Mouse (Mus musculus): ENCODE results near the gene Hras. TPM values are rescaled to one million over a fixed set of nuclear protein-coding genes. Genes with fewer than 3 reads are reported as not detected.

Hras gene
- polyA plus RNA-seq, 1 experiment, result 29.0 TPM

GRCm38 (mm10) chr7:141214310-141214709 is 20.5 kb upstream of the Hras start:
- H3K36me3 ChIP-seq (ENCODE audit: control insufficient read depth, insufficient read depth, low read length), result no peaks in the 10 kb centered on the region
- H3K4me1 ChIP-seq (ENCODE audit: control insufficient read depth, insufficient read depth, insufficient read length), result peaks cover 12% of the 10 kb centered on the region
- no peak overlapping the region for H3K27ac ChIP-seq (ENCODE audit: insufficient read depth, low read length)
- no peak overlapping the region for H3K4me3 ChIP-seq (ENCODE audit: extremely low read depth, insufficient read depth, insufficient read length)
- no peak for TF ChIP-seq POLR2A (IDR thresholded peaks at IDR 0.05; ENCODE audit: low read depth, low read length)
- no peak for TF ChIP-seq CTCF (IDR thresholded peaks at IDR 0.05; ENCODE audit: extremely low read depth, insufficient read depth, insufficient read length, insufficient replicate concordance)
- no peak for DNase-seq (ENCODE audit: low read depth in 1 of 2, low spot score in 2 of 2)
- WGBS, result 89% methylated on average over 3 of the region's 3 CpGs
- no peaks in the 10 kb centered on the region; the same call in 1 of the 2 replicates for H3K27me3 ChIP-seq (ENCODE audit: control insufficient read depth, insufficient read depth, low read length)

GRCm38 (mm10) chr7:141213605-141214235 is 19.9 kb upstream of the Hras start, which contains the start of gene Lmntd2:
Gene Lmntd2 (minus strand): TSS chr7:141214080.
- TF ChIP-seq POLR2A (IDR thresholded peaks at IDR 0.05; ENCODE audit: low read depth, low read length) (no peak), CTCF (IDR thresholded peaks at IDR 0.05; ENCODE audit: extremely low read depth, insufficient read depth, insufficient read length, insufficient replicate concordance) (no peak)
- no peak within 1 kb of the TSS for H3K27ac ChIP-seq (ENCODE audit: insufficient read depth, low read length)
- 96% methylated on average over 11 of the region's 11 CpGs for WGBS
- no peak within 1 kb of the TSS for H3K4me3 ChIP-seq (ENCODE audit: extremely low read depth, insufficient read depth, insufficient read length)
- H3K27me3 ChIP-seq (ENCODE audit: control insufficient read depth, insufficient read depth, low read length), result no peaks in the 10 kb centered on the region; the same call in 1 of the 2 replicates
- DNase-seq (ENCODE audit: low read depth in 1 of 2, low spot score in 2 of 2), result no peak
- peaks cover 12% of the 10 kb centered on the region for H3K4me1 ChIP-seq (ENCODE audit: control insufficient read depth, insufficient read depth, insufficient read length)
- no peaks in the 10 kb centered on the region for H3K36me3 ChIP-seq (ENCODE audit: control insufficient read depth, insufficient read depth, low read length)

GRCm38 (mm10) chr7:141213133-141213532 is 19.3 kb upstream of the Hras start:
- no peak overlapping the region for H3K27ac ChIP-seq (ENCODE audit: insufficient read depth, low read length)
- WGBS, result 94% methylated on average over 3 of the region's 3 CpGs

GRCm38 (mm10) chr7:141210606-141211131 is 16.9 kb upstream of the Hras start:
- TF ChIP-seq CTCF (IDR thresholded peaks at IDR 0.05; ENCODE audit: extremely low read depth, insufficient read depth, insufficient read length, insufficient replicate concordance) (no peak), POLR2A (IDR thresholded peaks at IDR 0.05; ENCODE audit: low read depth, low read length) (no peak)
- Histone ChIP-seq H3K36me3 (ENCODE audit: control insufficient read depth, insufficient read depth, low read length) (no peaks in the 10 kb centered on the region), H3K4me1 (ENCODE audit: control insufficient read depth, insufficient read depth, insufficient read length) (peaks cover 5% of the 10 kb centered on the region; the same call in 1 of the 2 replicates), H3K27me3 (ENCODE audit: control insufficient read depth, insufficient read depth, low read length) (no peaks in the 10 kb centered on the region; the same call in 1 of the 2 replicates), H3K4me3 (ENCODE audit: extremely low read depth, insufficient read depth, insufficient read length) (no peak overlapping the region), H3K27ac (ENCODE audit: insufficient read depth, low read length) (no peak overlapping the region)
- no peak for DNase-seq (ENCODE audit: low read depth in 1 of 2, low spot score in 2 of 2)
- WGBS, result 92% methylated on average over 14 of the region's 14 CpGs

More at GRCm38 (mm10) chr7:141213133-141213532, 19.3 kb upstream of the Hras start:
- TF ChIP-seq POLR2A (IDR thresholded peaks at IDR 0.05; ENCODE audit: low read depth, low read length), result no peak
- no peak for TF ChIP-seq CTCF (IDR thresholded peaks at IDR 0.05; ENCODE audit: extremely low read depth, insufficient read depth, insufficient read length, insufficient replicate concordance)
- DNase-seq (ENCODE audit: low read depth in 1 of 2, low spot score in 2 of 2), result no peak
- no peak overlapping the region for H3K4me3 ChIP-seq (ENCODE audit: extremely low read depth, insufficient read depth, insufficient read length)
- no peaks in the 10 kb centered on the region; the same call in 1 of the 2 replicates for H3K27me3 ChIP-seq (ENCODE audit: control insufficient read depth, insufficient read depth, low read length)
- peaks cover 12% of the 10 kb centered on the region for H3K4me1 ChIP-seq (ENCODE audit: control insufficient read depth, insufficient read depth, insufficient read length)
- no peaks in the 10 kb centered on the region for H3K36me3 ChIP-seq (ENCODE audit: control insufficient read depth, insufficient read depth, low read length)

- TF ChIP-seq CTCF (IDR thresholded peaks at IDR 0.05; ENCODE audit: extremely low read depth, insufficient read depth, insufficient read length, insufficient replicate concordance) (no peak), POLR2A (IDR thresholded peaks at IDR 0.05; ENCODE audit: low read depth, low read length) (no peak)
- H3K4me3 ChIP-seq (ENCODE audit: extremely low read depth, insufficient read depth, insufficient read length), result no peak overlapping the region
- no peak for DNase-seq (ENCODE audit: low read depth in 1 of 2, low spot score in 2 of 2)
- peaks cover 4% of the 10 kb centered on the region; the same call in 1 of the 2 replicates for H3K4me1 ChIP-seq (ENCODE audit: control insufficient read depth, insufficient read depth, insufficient read length)
- H3K27me3 ChIP-seq (ENCODE audit: control insufficient read depth, insufficient read depth, low read length), result no peaks in the 10 kb centered on the region; the same call in 1 of the 2 replicates
- 88% methylated on average over 12 of the region's 12 CpGs for WGBS
- H3K27ac ChIP-seq (ENCODE audit: insufficient read depth, low read length), result no peak overlapping the region
- H3K36me3 ChIP-seq (ENCODE audit: control insufficient read depth, insufficient read depth, low read length), result no peaks in the 10 kb centered on the region
These were observed 16.3 kb upstream of the Hras start for GRCm38 (mm10) chr7:141210137-141210536.

GRCm38 (mm10) chr7:141209526-141209925 is 15.7 kb upstream of the Hras start:
- H3K27ac ChIP-seq (ENCODE audit: insufficient read depth, low read length), result peak overlapping the region; percentile 12; the same call in 1 of the 2 replicates
- no peak for TF ChIP-seq POLR2A (IDR thresholded peaks at IDR 0.05; ENCODE audit: low read depth, low read length)
- TF ChIP-seq CTCF (IDR thresholded peaks at IDR 0.05; ENCODE audit: extremely low read depth, insufficient read depth, insufficient read length, insufficient replicate concordance), result no peak
- no peak overlapping the region for H3K4me3 ChIP-seq (ENCODE audit: extremely low read depth, insufficient read depth, insufficient read length)
- H3K27me3 ChIP-seq (ENCODE audit: control insufficient read depth, insufficient read depth, low read length), result no peaks in the 10 kb centered on the region; the same call in 1 of the 2 replicates
- 65% methylated on average over 3 of the region's 3 CpGs for WGBS
- no peaks in the 10 kb centered on the region for H3K4me1 ChIP-seq (ENCODE audit: control insufficient read depth, insufficient read depth, insufficient read length)
- DNase-seq (ENCODE audit: low read depth in 1 of 2, low spot score in 2 of 2), result no peak
- H3K36me3 ChIP-seq (ENCODE audit: control insufficient read depth, insufficient read depth, low read length), result no peaks in the 10 kb centered on the region
